Mouse (Mus musculus): ENCODE measurements around the gene Nmnat1. TPM values are rescaled to one million over a fixed set of nuclear protein-coding genes. Genes with fewer than 3 reads are reported as not detected.
A peak's percentile ranks its signal among the peaks of the same experiment; 100 is the strongest.

Gene Nmnat1
- 10 to 100 TPM in 1 of 2 experiments, 1 to 10 TPM in 1; 9.9 to 12.8 TPM for total RNA-seq (2021)
- long read RNA-seq, experiment 1, transcript Nmnat1-201 (5 exons, 1,238 nt): major isoform, 9 of 15 reads
- long read RNA-seq, experiment 1, partial matches to known transcripts: 1 of 15 reads
- long read RNA-seq, experiment 1, other reads (novel, unspliced or antisense): 4 of 15 reads
- long read RNA-seq, experiment 2, partial matches to known transcripts: 1 of 5 reads
- long read RNA-seq, experiment 2, other reads (novel, unspliced or antisense): 2 of 5 reads

GRCm38 (mm10) chr4:149485053-149485824, at the start of gene Nmnat1, which contains the start of gene Lzic:
Nmnat1 (minus strand) TSS chr4:149485202.
Lzic (plus strand) TSS chr4:149485229.
- DNase-seq (ENCODE audit: extremely low spot score in 1 of 2, low spot score in 2 of 2): peak; percentile 91 to 92
- Histone ChIP-seq H3K27ac (peak within 1 kb of the TSS; percentile 83), H3K4me3 (peak within 1 kb of the TSS; percentile 90)
- TF ChIP-seq CTCF (IDR thresholded peaks at IDR 0.05): no peak; the same call in 1 of the 2 replicates
- intact Hi-C loops (cut with DNase I): loop anchor here (2.0 to 5.0 kb wide), 2 partner anchors 58 to 133 kb away; no protein-coding TSS in a partner anchor

GRCm38 (mm10) chr4:149529691-149530090, 44.7 kb upstream of the Nmnat1 start:
- H3K4me3 ChIP-seq: no peak overlapping the region
- no peak for TF ChIP-seq CTCF (IDR thresholded peaks at IDR 0.05)
- intact Hi-C loops (cut with DNase I): no loop called here
- no peak for DNase-seq (ENCODE audit: extremely low spot score in 1 of 2, low spot score in 2 of 2)
- no peak overlapping the region for H3K27ac ChIP-seq

- TF ChIP-seq CTCF (IDR thresholded peaks at IDR 0.05): no peak
- Histone ChIP-seq H3K27ac (no peak overlapping the region), H3K4me3 (no peak overlapping the region)
- intact Hi-C loops (cut with DNase I): no loop called here
- DNase-seq (ENCODE audit: extremely low spot score in 1 of 2, low spot score in 2 of 2): no peak
These were observed 42.8 kb upstream of the Nmnat1 start for GRCm38 (mm10) chr4:149527621-149528354.

GRCm38 (mm10) chr4:149526330-149526729, 41.3 kb upstream of the Nmnat1 start:
- intact Hi-C loops (cut with DNase I): no loop called here
- Histone ChIP-seq H3K4me3 (no peak overlapping the region), H3K27ac (peak overlapping the region; percentile 24)
- DNase-seq (ENCODE audit: extremely low spot score in 1 of 2, low spot score in 2 of 2): no peak
- TF ChIP-seq CTCF (IDR thresholded peaks at IDR 0.05): no peak

GRCm38 (mm10) chr4:149525811-149526210, 40.8 kb upstream of the Nmnat1 start:
- intact Hi-C loops (cut with DNase I): no loop called here
- peak overlapping the region; percentile 24 for H3K27ac ChIP-seq

GRCm38 (mm10) chr4:149525170-149525569, 40.2 kb upstream of the Nmnat1 start:
- Histone ChIP-seq H3K27ac (no peak overlapping the region), H3K4me3 (no peak overlapping the region)
- intact Hi-C loops (cut with DNase I): no loop called here
- TF ChIP-seq CTCF (IDR thresholded peaks at IDR 0.05): no peak
- no peak for DNase-seq (ENCODE audit: extremely low spot score in 1 of 2, low spot score in 2 of 2)

More at GRCm38 (mm10) chr4:149525811-149526210, 40.8 kb upstream of the Nmnat1 start:
- H3K4me3 ChIP-seq: no peak overlapping the region
- DNase-seq (ENCODE audit: extremely low spot score in 1 of 2, low spot score in 2 of 2): no peak
- no peak for TF ChIP-seq CTCF (IDR thresholded peaks at IDR 0.05)

- no peak for DNase-seq (ENCODE audit: extremely low spot score in 1 of 2, low spot score in 2 of 2)
- intact Hi-C loops (cut with DNase I): no loop called here
- H3K27ac ChIP-seq: no peak overlapping the region
- no peak overlapping the region for H3K4me3 ChIP-seq
- TF ChIP-seq CTCF (IDR thresholded peaks at IDR 0.05): no peak
These were observed 39.0 kb upstream of the Nmnat1 start for GRCm38 (mm10) chr4:149523961-149524360.

- intact Hi-C loops (cut with DNase I): no loop called here
- no peak overlapping the region for H3K27ac ChIP-seq
- TF ChIP-seq CTCF (IDR thresholded peaks at IDR 0.05): no peak
- no peak for DNase-seq (ENCODE audit: extremely low spot score in 1 of 2, low spot score in 2 of 2)
- no peak overlapping the region for H3K4me3 ChIP-seq
These were observed 36.3 kb upstream of the Nmnat1 start for GRCm38 (mm10) chr4:149521258-149521657.

- DNase-seq (ENCODE audit: extremely low spot score in 1 of 2, low spot score in 2 of 2): peak in 1 of 2 experiments; percentile 28
- TF ChIP-seq CTCF (IDR thresholded peaks at IDR 0.05): no peak
- intact Hi-C loops (cut with DNase I): no loop called here
- Histone ChIP-seq H3K27ac (peak overlapping the region; percentile 59), H3K4me3 (peak overlapping the region; percentile 80)
These were observed 33.6 kb upstream of the Nmnat1 start for GRCm38 (mm10) chr4:149518351-149519220.

GRCm38 (mm10) chr4:149517868-149518340, 32.9 kb upstream of the Nmnat1 start, which contains the start of gene Ctnnbip1:
Ctnnbip1 (plus strand) TSS chr4:149518236.
- peak; percentile 96 for DNase-seq (ENCODE audit: extremely low spot score in 1 of 2, low spot score in 2 of 2)
- Histone ChIP-seq H3K27ac (peak within 1 kb of the TSS; percentile 59), H3K4me3 (peak within 1 kb of the TSS; percentile 80)
- TF ChIP-seq CTCF (IDR thresholded peaks at IDR 0.05): no peak
- intact Hi-C loops (cut with DNase I): no loop called here

GRCm38 (mm10) chr4:149515706-149516105, 30.7 kb upstream of the Nmnat1 start:
- DNase-seq (ENCODE audit: extremely low spot score in 1 of 2, low spot score in 2 of 2): no peak
- Histone ChIP-seq H3K27ac (no peak overlapping the region), H3K4me3 (no peak overlapping the region)
- no peak for TF ChIP-seq CTCF (IDR thresholded peaks at IDR 0.05)
- intact Hi-C loops (cut with DNase I): no loop called here
